Mouse (Mus musculus): ENCODE results near the gene Apba3. TPM values are rescaled to one million over a fixed set of nuclear protein-coding genes. Genes with fewer than 3 reads are reported as not detected.

Gene Apba3
- polyA plus RNA-seq, 1 experiment from 2014 or later = 66.5 TPM

DNA sequence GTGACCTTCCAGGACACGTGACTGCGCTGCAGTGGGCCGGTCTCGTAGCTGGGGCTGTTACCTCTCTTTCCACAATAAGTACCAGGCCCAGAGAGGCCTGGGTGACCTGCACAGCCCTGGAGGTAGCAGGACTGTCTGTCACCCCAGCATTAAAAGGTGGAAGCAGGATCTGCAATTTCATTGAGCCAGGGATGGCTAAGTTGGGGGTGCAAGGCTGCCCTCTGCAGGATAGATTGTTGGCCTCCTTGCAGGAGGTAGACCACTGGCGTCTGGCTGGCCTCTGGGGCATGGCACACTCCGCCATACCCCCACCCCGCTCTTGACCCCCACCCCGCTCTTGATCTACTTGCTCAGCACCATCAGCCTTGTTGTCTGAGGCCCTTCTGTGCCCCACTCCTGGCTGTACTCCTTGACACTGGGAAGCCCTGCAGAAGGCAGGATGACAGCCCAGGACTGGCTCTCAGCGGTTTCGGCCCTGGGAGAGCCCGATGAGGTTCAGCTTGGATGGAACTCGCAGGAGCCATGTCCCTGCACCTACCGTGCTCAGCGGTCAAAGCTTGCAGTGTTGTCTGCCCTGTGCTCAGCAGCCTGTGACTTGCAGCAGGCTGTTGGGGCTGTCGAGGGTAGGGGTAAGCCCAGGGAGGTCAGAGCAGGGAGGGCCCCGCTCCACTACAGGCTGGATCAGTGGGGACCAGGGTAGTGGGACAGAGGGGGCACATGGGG, 49.7 kb downstream of the Apba3 start:
- 43% methylated on average over 16 of the region's 16 CpGs for WGBS
- peak overlapping the region; percentile 40 for H3K9ac ChIP-seq
- H3K27ac ChIP-seq = peak overlapping the region; percentile 44; the same call in 1 of the 2 replicates
- no peak for ATAC-seq (ENCODE audit: borderline replicate concordance, extremely low read depth, low FRiP score, low TSS enrichment)
- H3K4me1 ChIP-seq = peaks cover 40% of the 10 kb centered on the region
- peak overlapping the region; percentile 58 for H3K4me2 ChIP-seq
- H3K4me3 ChIP-seq = peak overlapping the region; percentile 28
- H3K36me3 ChIP-seq = peaks cover 53% of the 10 kb centered on the region
- H3K27me3 ChIP-seq = no peaks in the 10 kb centered on the region
- no peaks in the 10 kb centered on the region for H3K9me3 ChIP-seq

DNA sequence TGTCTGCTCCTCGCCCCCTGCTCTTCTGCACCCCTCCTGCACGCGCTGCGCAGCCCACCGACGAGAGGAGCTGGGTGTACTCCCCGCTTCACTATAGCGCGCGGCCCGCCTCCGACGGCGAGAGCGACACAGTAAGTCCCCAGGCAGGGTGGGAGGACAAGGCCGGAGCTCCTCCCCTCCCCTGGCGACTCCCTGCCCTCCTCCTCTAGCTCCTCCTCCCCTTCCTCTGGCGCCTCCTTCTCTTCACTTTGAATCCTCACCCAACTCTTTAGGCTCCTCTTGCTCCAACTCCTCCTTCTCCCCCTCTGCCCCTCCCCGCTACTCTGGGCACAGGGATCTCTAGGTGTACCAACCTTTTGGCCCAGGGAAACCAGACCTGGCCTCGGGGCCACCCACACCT, 50.5 kb downstream of the Apba3 start:
- peak overlapping the region; percentile 58 for H3K4me2 ChIP-seq
- peak overlapping the region; percentile 28 for H3K4me3 ChIP-seq
- WGBS = 16% methylated on average over 18 of the region's 20 CpGs
- H3K27me3 ChIP-seq = no peaks in the 10 kb centered on the region
- H3K9ac ChIP-seq = peak overlapping the region; percentile 40
- H3K27ac ChIP-seq = peak overlapping the region; percentile 44; the same call in 1 of the 2 replicates
- peaks cover 46% of the 10 kb centered on the region for H3K36me3 ChIP-seq
- H3K9me3 ChIP-seq = no peaks in the 10 kb centered on the region
- peaks cover 48% of the 10 kb centered on the region for H3K4me1 ChIP-seq
- no peak for ATAC-seq (ENCODE audit: borderline replicate concordance, extremely low read depth, low FRiP score, low TSS enrichment)

GRCm38 (mm10) chr10:81318589-81319329, 52.0 kb downstream of the Apba3 start:
- H3K4me1 ChIP-seq = peaks cover 52% of the 10 kb centered on the region
- H3K27me3 ChIP-seq = no peaks in the 10 kb centered on the region
- peaks cover 46% of the 10 kb centered on the region for H3K36me3 ChIP-seq
- 85% methylated on average over 13 of the region's 13 CpGs for WGBS
- peak overlapping the region; percentile 64 for H3K4me2 ChIP-seq
- H3K9ac ChIP-seq = peak overlapping the region; percentile 39; the same call in 1 of the 2 replicates
- H3K9me3 ChIP-seq = no peaks in the 10 kb centered on the region
- ATAC-seq (ENCODE audit: borderline replicate concordance, extremely low read depth, low FRiP score, low TSS enrichment) = no peak
- no peak overlapping the region for H3K4me3 ChIP-seq
- peak overlapping the region; percentile 89; the same call in 1 of the 2 replicates for H3K27ac ChIP-seq

- no peak for ATAC-seq (ENCODE audit: borderline replicate concordance, extremely low read depth, low FRiP score, low TSS enrichment)
- 24% methylated on average over 8 of the region's 8 CpGs for WGBS
- H3K4me3 ChIP-seq = peak overlapping the region; percentile 94
- peaks cover 52% of the 10 kb centered on the region for H3K4me1 ChIP-seq
- peak overlapping the region; percentile 39 for H3K9ac ChIP-seq
- peaks cover 46% of the 10 kb centered on the region for H3K36me3 ChIP-seq
- peak overlapping the region; percentile 89 for H3K27ac ChIP-seq
- H3K27me3 ChIP-seq = no peaks in the 10 kb centered on the region
- peak overlapping the region; percentile 64 for H3K4me2 ChIP-seq
- H3K9me3 ChIP-seq = no peaks in the 10 kb centered on the region
These were observed 52.6 kb downstream of the Apba3 start for GRCm38 (mm10) chr10:81319330-81319699.

DNA sequence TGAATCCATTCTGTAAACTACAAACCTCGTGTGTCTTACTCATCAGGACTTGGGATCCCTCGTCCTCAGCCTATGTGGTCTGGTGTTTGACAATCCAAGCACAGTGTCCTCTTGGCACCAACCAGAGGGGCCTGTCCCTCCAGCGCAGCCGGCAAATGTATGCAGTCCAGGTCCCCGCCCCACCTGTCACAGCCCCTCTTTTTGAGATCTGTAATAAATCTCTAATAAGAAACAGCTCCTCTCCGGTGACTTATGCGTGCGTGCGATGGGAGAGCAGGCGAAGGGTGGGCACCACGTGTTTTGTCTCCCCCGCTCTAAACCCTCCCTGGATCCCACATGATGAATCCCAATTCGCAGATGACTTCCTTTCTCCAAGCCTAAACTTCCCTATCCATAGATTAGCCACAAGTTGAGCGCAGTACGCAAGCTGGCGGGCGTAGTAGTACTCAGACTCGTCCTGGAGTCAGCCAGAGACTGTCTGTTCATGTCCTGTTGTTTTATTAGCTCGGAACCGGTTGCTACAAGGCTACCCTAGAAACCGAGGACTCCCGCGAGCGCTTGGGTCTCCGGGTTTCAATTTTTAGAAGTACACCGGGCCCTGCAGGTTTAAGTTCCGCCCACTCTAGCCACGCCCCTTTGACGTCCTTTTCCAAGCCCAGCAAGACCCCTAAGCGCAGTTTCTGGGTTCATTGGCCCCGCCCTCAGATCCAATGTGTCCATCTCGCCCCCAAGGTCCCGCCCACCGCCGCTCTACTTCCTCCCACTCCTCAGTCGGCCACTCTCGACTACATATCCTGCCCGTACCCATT, 53.2 kb downstream of the Apba3 start:
- ATAC-seq (ENCODE audit: borderline replicate concordance, extremely low read depth, low FRiP score, low TSS enrichment) = no peak; the same call in 1 of the 2 replicates
- Histone ChIP-seq H3K4me1 (peaks cover 52% of the 10 kb centered on the region), H3K27me3 (no peaks in the 10 kb centered on the region), H3K9me3 (no peaks in the 10 kb centered on the region), H3K4me2 (peak overlapping the region; percentile 64), H3K4me3 (peak overlapping the region; percentile 94), H3K9ac (peak overlapping the region; percentile 39), H3K27ac (peak overlapping the region; percentile 89), H3K36me3 (peaks cover 47% of the 10 kb centered on the region)
- WGBS = 1% methylated on average over 38 of the region's 38 CpGs

DNA sequence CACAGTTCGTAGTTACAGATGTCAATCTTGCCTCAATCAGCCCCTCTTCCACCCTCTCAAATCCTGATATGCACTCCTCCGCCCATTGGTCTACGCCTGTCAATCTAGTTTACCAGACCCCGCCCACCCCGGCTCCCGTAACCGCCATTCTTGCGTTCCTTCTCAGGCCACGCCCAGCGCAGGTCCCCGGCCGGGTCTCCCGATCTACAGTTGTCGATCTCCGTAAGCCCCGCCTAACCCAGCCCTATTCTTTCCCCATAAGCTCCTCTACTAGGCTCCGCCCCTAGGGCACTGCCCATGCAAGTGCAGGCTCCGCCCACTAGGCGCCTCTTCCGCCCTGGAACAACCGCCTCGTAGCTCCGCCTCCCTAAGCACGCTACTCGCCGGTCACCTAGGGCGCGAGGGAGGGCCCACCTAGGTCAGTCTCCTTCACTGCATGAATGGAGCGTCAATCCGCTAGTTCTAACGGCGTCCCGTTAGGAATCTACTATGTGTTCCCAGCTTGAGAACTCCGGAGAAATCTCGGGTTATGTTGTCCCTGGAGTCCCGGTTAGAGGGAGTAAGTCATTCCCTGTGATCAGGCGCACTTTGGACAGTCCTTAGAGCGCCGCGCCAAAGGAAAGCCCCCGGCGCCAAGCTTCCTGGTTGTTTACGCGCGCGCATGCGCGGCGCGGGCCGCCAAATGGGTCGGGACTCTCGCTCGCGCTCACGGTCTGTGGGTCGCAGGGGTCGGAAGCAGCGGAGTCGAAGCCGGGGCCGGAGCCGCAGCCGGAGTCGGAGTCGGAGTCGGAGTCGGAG, 54.0 kb downstream of the Apba3 start, which contains the start of gene Cactin:
Gene Cactin, plus strand, starts transcription at position 554 of the 798 bp plus-strand sequence.
- Histone ChIP-seq H3K36me3 (peaks cover 47% of the 10 kb centered on the region), H3K9me3 (no peaks in the 10 kb centered on the region), H3K4me1 (peaks cover 52% of the 10 kb centered on the region), H3K4me3 (peak within 1 kb of the TSS; percentile 94), H3K4me2 (peak within 1 kb of the TSS; percentile 76), H3K9ac (peak within 1 kb of the TSS; percentile 88), H3K27me3 (no peaks in the 10 kb centered on the region), H3K27ac (peak within 1 kb of the TSS; percentile 89)
- under 1% methylated on average over 68 of the region's 68 CpGs for WGBS
- ATAC-seq (ENCODE audit: borderline replicate concordance, extremely low read depth, low FRiP score, low TSS enrichment) = peak; percentile 93

GRCm38 (mm10) chr10:81321436-81321835, 54.7 kb downstream of the Apba3 start:
- no peak for ATAC-seq (ENCODE audit: borderline replicate concordance, extremely low read depth, low FRiP score, low TSS enrichment)
- H3K27me3 ChIP-seq = no peaks in the 10 kb centered on the region
- no peaks in the 10 kb centered on the region for H3K9me3 ChIP-seq
- peak overlapping the region; percentile 88 for H3K27ac ChIP-seq
- H3K4me1 ChIP-seq = peaks cover 48% of the 10 kb centered on the region
- WGBS = 2% methylated on average over 20 of the region's 20 CpGs
- peaks cover 49% of the 10 kb centered on the region for H3K36me3 ChIP-seq
- peak overlapping the region; percentile 94 for H3K4me3 ChIP-seq
- H3K4me2 ChIP-seq = peak overlapping the region; percentile 76
- H3K9ac ChIP-seq = peak overlapping the region; percentile 88

- peak overlapping the region; percentile 76 for H3K4me2 ChIP-seq
- no peak overlapping the region; the same call in 1 of the 2 replicates for H3K4me3 ChIP-seq
- no peak for ATAC-seq (ENCODE audit: borderline replicate concordance, extremely low read depth, low FRiP score, low TSS enrichment)
- peak overlapping the region; percentile 88; the same call in 1 of the 2 replicates for H3K9ac ChIP-seq
- peaks cover 59% of the 10 kb centered on the region for H3K36me3 ChIP-seq
- H3K27ac ChIP-seq = no peak overlapping the region
- peaks cover 38% of the 10 kb centered on the region for H3K4me1 ChIP-seq
- H3K9me3 ChIP-seq = no peaks in the 10 kb centered on the region
- no peaks in the 10 kb centered on the region for H3K27me3 ChIP-seq
- WGBS = 87% methylated on average over 27 of the region's 27 CpGs
These were observed 55.7 kb downstream of the Apba3 start for GRCm38 (mm10) chr10:81322444-81322843.

Small RNAs within 50 kb of the gene (microRNA-seq; reads per million reads assigned to microRNA genes)
- 8.5 reads per million, percentile 27 among the genes with 10 or more reads in this experiment for gene Mir3057

Other genes with a start within 250 kb of the Apba3 start
- 0.11 and 0.30 TPM in 2 replicates for gene Diras1, start 241.3 kb upstream of the Apba3 start, polyA plus RNA-seq (2015; fragmentation: Nextera tagmentation; extraction: Ambion mirVana)
- gene Slc39a3, start 229.5 kb upstream of the Apba3 start, polyA plus RNA-seq (2015; fragmentation: Nextera tagmentation; extraction: Ambion mirVana) = 17.2 and 20.5 TPM in 2 replicates
- 192 TPM in 2 replicates for gene Sgta, start 206.8 kb upstream of the Apba3 start, polyA plus RNA-seq (2015; fragmentation: Nextera tagmentation; extraction: Ambion mirVana)
- 51.7 and 54.3 TPM in 2 replicates for gene Thop1, start 196.9 kb upstream of the Apba3 start, polyA plus RNA-seq (2015; fragmentation: Nextera tagmentation; extraction: Ambion mirVana)
- 0.31 and 0.35 TPM in 2 replicates for gene Creb3l3, start 168.1 kb upstream of the Apba3 start, polyA plus RNA-seq (2015; fragmentation: Nextera tagmentation; extraction: Ambion mirVana)
- 178 and 180 TPM in 2 replicates for gene Map2k2, start 161.0 kb upstream of the Apba3 start, polyA plus RNA-seq (2015; fragmentation: Nextera tagmentation; extraction: Ambion mirVana)
- 34.1 and 36.9 TPM in 2 replicates for gene Zbtb7a, start 131.7 kb upstream of the Apba3 start, polyA plus RNA-seq (2015; fragmentation: Nextera tagmentation; extraction: Ambion mirVana)
- gene Pias4, start 99.0 kb upstream of the Apba3 start, polyA plus RNA-seq (2015; fragmentation: Nextera tagmentation; extraction: Ambion mirVana) = 41.0 and 47.5 TPM in 2 replicates
- gene Eef2, start 90.3 kb upstream of the Apba3 start, polyA plus RNA-seq (2015; fragmentation: Nextera tagmentation; extraction: Ambion mirVana) = 567 and 596 TPM in 2 replicates
- gene Dapk3, start 84.0 kb upstream of the Apba3 start, polyA plus RNA-seq (2015; fragmentation: Nextera tagmentation; extraction: Ambion mirVana) = 52.6 and 56.1 TPM in 2 replicates
- gene 4930442H23Rik, start 83.1 kb upstream of the Apba3 start, polyA plus RNA-seq (2015; fragmentation: Nextera tagmentation; extraction: Ambion mirVana) = 0.16 TPM in 2 replicates
- 0.11 and 0.30 TPM in 2 replicates for gene Nmrk2, start 64.9 kb upstream of the Apba3 start, polyA plus RNA-seq (2015; fragmentation: Nextera tagmentation; extraction: Ambion mirVana)
- gene Atcay, start 36.1 kb upstream of the Apba3 start, polyA plus RNA-seq (2015; fragmentation: Nextera tagmentation; extraction: Ambion mirVana) = 0.14 and 0.29 TPM in 2 replicates
- gene Zfr2, start 33.8 kb upstream of the Apba3 start, polyA plus RNA-seq (2015; fragmentation: Nextera tagmentation; extraction: Ambion mirVana) = 5.3 and 5.4 TPM in 2 replicates
- gene Matk, start 14.0 kb upstream of the Apba3 start, polyA plus RNA-seq (2015; fragmentation: Nextera tagmentation; extraction: Ambion mirVana) = 2.7 and 3.9 TPM in 2 replicates
- gene Mrpl54, start within 50 bp of the Apba3 start, polyA plus RNA-seq (2015; fragmentation: Nextera tagmentation; extraction: Ambion mirVana) = 208 and 225 TPM in 2 replicates
- gene Tjp3, start 24.6 kb downstream of the Apba3 start, polyA plus RNA-seq (2015; fragmentation: Nextera tagmentation; extraction: Ambion mirVana) = 26.4 and 28.8 TPM in 2 replicates
- 45.4 and 47.0 TPM in 2 replicates for gene Pip5k1c, start 26.0 kb downstream of the Apba3 start, polyA plus RNA-seq (2015; fragmentation: Nextera tagmentation; extraction: Ambion mirVana)
- gene Cactin, start 54.1 kb downstream of the Apba3 start, polyA plus RNA-seq (2015; fragmentation: Nextera tagmentation; extraction: Ambion mirVana) = 48.4 and 49.9 TPM in 2 replicates
- 17.8 and 18.3 TPM in 2 replicates for gene Tbxa2r, start 61.8 kb downstream of the Apba3 start, polyA plus RNA-seq (2015; fragmentation: Nextera tagmentation; extraction: Ambion mirVana)
- gene Gipc3, start 76.3 kb downstream of the Apba3 start, polyA plus RNA-seq (2015; fragmentation: Nextera tagmentation; extraction: Ambion mirVana) = 0.07 and 0.10 TPM in 2 replicates
- 91.2 and 92.5 TPM in 2 replicates for gene Hmg20b, start 83.5 kb downstream of the Apba3 start, polyA plus RNA-seq (2015; fragmentation: Nextera tagmentation; extraction: Ambion mirVana)
- gene Mfsd12, start 90.5 kb downstream of the Apba3 start, polyA plus RNA-seq (2015; fragmentation: Nextera tagmentation; extraction: Ambion mirVana) = 17.6 and 20.4 TPM in 2 replicates
- gene 4930404N11Rik, start 98.9 kb downstream of the Apba3 start, polyA plus RNA-seq (2015; fragmentation: Nextera tagmentation; extraction: Ambion mirVana) = 2.0 and 3.0 TPM in 2 replicates
- 110 and 115 TPM in 2 replicates for gene Fzr1, start 111.6 kb downstream of the Apba3 start, polyA plus RNA-seq (2015; fragmentation: Nextera tagmentation; extraction: Ambion mirVana)
- 75.9 and 79.8 TPM in 2 replicates for gene Dohh, start 117.5 kb downstream of the Apba3 start, polyA plus RNA-seq (2015; fragmentation: Nextera tagmentation; extraction: Ambion mirVana)
- 1.6 and 2.7 TPM in 2 replicates for gene Gm48551, start 117.5 kb downstream of the Apba3 start, polyA plus RNA-seq (2015; fragmentation: Nextera tagmentation; extraction: Ambion mirVana)
- gene Gm48552, start 122.0 kb downstream of the Apba3 start, polyA plus RNA-seq (2015; fragmentation: Nextera tagmentation; extraction: Ambion mirVana) = 0.45 and 2.3 TPM in 2 replicates
- 4.4 TPM in 2 replicates for gene Smim24, start 126.1 kb downstream of the Apba3 start, polyA plus RNA-seq (2015; fragmentation: Nextera tagmentation; extraction: Ambion mirVana)
- gene Nfic, start 188.7 kb downstream of the Apba3 start, polyA plus RNA-seq (2015; fragmentation: Nextera tagmentation; extraction: Ambion mirVana) = 86.0 and 87.2 TPM in 2 replicates
- 0.34 and 0.42 TPM in 2 replicates for gene Celf5, start 215.7 kb downstream of the Apba3 start, polyA plus RNA-seq (2015; fragmentation: Nextera tagmentation; extraction: Ambion mirVana)
- gene Ncln, start 229.4 kb downstream of the Apba3 start, polyA plus RNA-seq (2015; fragmentation: Nextera tagmentation; extraction: Ambion mirVana) = 81.8 and 82.8 TPM in 2 replicates
- 2.5 and 3.6 TPM in 2 replicates for gene S1pr4, start 233.2 kb downstream of the Apba3 start, polyA plus RNA-seq (2015; fragmentation: Nextera tagmentation; extraction: Ambion mirVana)